Mouse (Mus musculus) limb, embryonic 13.5 days (tissue): ENCODE results near the gene Dpf3. TPM values are rescaled to one million over a fixed set of nuclear protein-coding genes. Genes with fewer than 3 reads are reported as not detected.

Experiments used
- ATAC-seq: fragments of 200-750 bp; cut with Nextera tagmentation; 2 replicates; pipeline ENCODE4 v1.8.0; 2017; ENCODE audit warnings: low read depth, moderate number of reproducible peaks, moderate TSS enrichment; ENCODE audit not compliant: low FRiP score
- H3K27ac ChIP-seq: fragments of 300-500 bp; sonication (generic); 2 replicates; pipeline ENCODE4 v1.5.1; 2015; ENCODE audit warnings: inconsistent platforms, mild to moderate bottlenecking, moderate library complexity
- H3K27me3 ChIP-seq: fragments of 300-500 bp; sonication (generic); 2 replicates; pipeline ENCODE4 v1.6.1; 2015; ENCODE audit warnings: mild to moderate bottlenecking, inconsistent platforms
- H3K36me3 ChIP-seq: fragments of 300-500 bp; sonication (generic); 2 replicates; pipeline ENCODE4 v1.6.1; 2015; ENCODE audit warnings: inconsistent platforms, mild to moderate bottlenecking, moderate library complexity
- H3K4me1 ChIP-seq: fragments of 300-500 bp; sonication (generic); 2 replicates; pipeline ENCODE4 v1.6.1; 2015; ENCODE audit warnings: inconsistent platforms
- H3K4me2 ChIP-seq: fragments of 300-500 bp; sonication (generic); replicated peaks from 2 replicates; pipeline ENCODE4 v1.6.1; 2015; ENCODE audit warnings: inconsistent platforms, mild to moderate bottlenecking, moderate library complexity
- H3K4me3 ChIP-seq: fragments of 300-500 bp; sonication (generic); 2 replicates; pipeline ENCODE4 v1.5.1; 2015; ENCODE audit warnings: moderate library complexity, mild to moderate bottlenecking, inconsistent platforms
- H3K9ac ChIP-seq: fragments of 300-500 bp; sonication (generic); 2 replicates; pipeline ENCODE4 v1.6.1; 2015; ENCODE audit warnings: mild to moderate bottlenecking, inconsistent platforms
- H3K9me3 ChIP-seq: fragments of 300-500 bp; sonication (generic); 2 replicates; pipeline ENCODE4 v1.6.1; 2016; ENCODE audit warnings: inconsistent platforms
- WGBS: fragments of 180-500 bp; shearing (Covaris S2); methylation state at CpG from one replicate; pipeline ENCODE4 v1.1.7; 2015; 5-methylcytosine and 5-hydroxymethylcytosine counted together
- polyA plus RNA-seq: library from polyadenylated mRNA; unstranded; fragments of >200 nt; fragmentation: Nextera tagmentation; extraction: Ambion mirVana; gene quantifications from 2 replicates; pipeline ENCODE4 v1.2.1, GENCODE M21; 2015

Gene Dpf3
- polyA plus RNA-seq, 1 experiment from 2014 or later: 6.1 TPM

- Histone ChIP-seq H3K9me3 (no peaks in the 10 kb centered on the region), H3K4me1 (peaks cover 13% of the 10 kb centered on the region), H3K27me3 (peaks cover 9% of the 10 kb centered on the region), H3K27ac (no peak overlapping the region), H3K4me3 (no peak overlapping the region), H3K36me3 (no peaks in the 10 kb centered on the region), H3K4me2 (no peak overlapping the region), H3K9ac (no peak overlapping the region)
- ATAC-seq: no peak
- 67% methylated on average over 8 of the region's 8 CpGs for WGBS
Measured at GRCm38 (mm10) chr12:83451850-83452249, 35.7 kb downstream of the Dpf3 start.

- Histone ChIP-seq H3K36me3 (no peaks in the 10 kb centered on the region), H3K9ac (no peak overlapping the region), H3K27me3 (peaks cover 9% of the 10 kb centered on the region), H3K4me1 (peaks cover 13% of the 10 kb centered on the region), H3K27ac (no peak overlapping the region), H3K9me3 (no peaks in the 10 kb centered on the region), H3K4me3 (no peak overlapping the region), H3K4me2 (no peak overlapping the region)
- no peak for ATAC-seq
- WGBS: 82% methylated on average over 1 of the region's 1 CpGs
Measured at GRCm38 (mm10) chr12:83450471-83450870, 37.0 kb downstream of the Dpf3 start.

- H3K27ac ChIP-seq: 0 out of 2 replicates have a peak overlapping the region, but pooled peaks have one; percentile 33
- H3K4me3 ChIP-seq: no peak overlapping the region
- peak overlapping the region; percentile 37 for H3K4me2 ChIP-seq
- no peaks in the 10 kb centered on the region for H3K36me3 ChIP-seq
- H3K9me3 ChIP-seq: no peaks in the 10 kb centered on the region
- ATAC-seq: peak; percentile 61
- H3K27me3 ChIP-seq: peaks cover 9% of the 10 kb centered on the region
- H3K9ac ChIP-seq: no peak overlapping the region; the same call in 1 of the 2 replicates
- H3K4me1 ChIP-seq: peaks cover 13% of the 10 kb centered on the region
- WGBS: 13% methylated on average over 7 of the region's 7 CpGs
Measured at GRCm38 (mm10) chr12:83449202-83449601, 38.3 kb downstream of the Dpf3 start.

GRCm38 (mm10) chr12:83445587-83445986 lies 41.9 kb downstream of the Dpf3 start:
- WGBS: 68% methylated on average over 6 of the region's 6 CpGs
- ATAC-seq: no peak
- Histone ChIP-seq H3K4me2 (no peak overlapping the region), H3K9ac (no peak overlapping the region), H3K27ac (no peak overlapping the region), H3K4me3 (no peak overlapping the region), H3K9me3 (no peaks in the 10 kb centered on the region), H3K36me3 (no peaks in the 10 kb centered on the region), H3K4me1 (peaks cover 13% of the 10 kb centered on the region), H3K27me3 (peaks cover 9% of the 10 kb centered on the region; the same call in 1 of the 2 replicates)

GRCm38 (mm10) chr12:83444448-83444847 lies 43.1 kb downstream of the Dpf3 start:
- Histone ChIP-seq H3K4me2 (no peak overlapping the region), H3K4me1 (peaks cover 10% of the 10 kb centered on the region), H3K36me3 (no peaks in the 10 kb centered on the region), H3K9me3 (no peaks in the 10 kb centered on the region), H3K27ac (no peak overlapping the region), H3K4me3 (no peak overlapping the region), H3K27me3 (peaks cover 9% of the 10 kb centered on the region; the same call in 1 of the 2 replicates), H3K9ac (no peak overlapping the region)
- 87% methylated on average over 2 of the region's 2 CpGs for WGBS
- ATAC-seq: no peak

GRCm38 (mm10) chr12:83438002-83438401 lies 49.5 kb downstream of the Dpf3 start:
- Histone ChIP-seq H3K27ac (no peak overlapping the region), H3K4me2 (no peak overlapping the region), H3K4me1 (peaks cover 14% of the 10 kb centered on the region), H3K36me3 (no peaks in the 10 kb centered on the region), H3K4me3 (no peak overlapping the region), H3K27me3 (no peaks in the 10 kb centered on the region), H3K9ac (no peak overlapping the region), H3K9me3 (no peaks in the 10 kb centered on the region)
- no peak for ATAC-seq
- WGBS: 88% methylated on average over 2 of the region's 2 CpGs

- Histone ChIP-seq H3K27me3 (no peaks in the 10 kb centered on the region), H3K4me3 (no peak overlapping the region), H3K27ac (no peak overlapping the region), H3K9ac (no peak overlapping the region), H3K36me3 (no peaks in the 10 kb centered on the region), H3K9me3 (no peaks in the 10 kb centered on the region), H3K4me2 (no peak overlapping the region), H3K4me1 (peaks cover 14% of the 10 kb centered on the region)
- ATAC-seq: no peak
- 26% methylated on average over 10 of the region's 10 CpGs for WGBS
Measured at GRCm38 (mm10) chr12:83433987-83434698, 53.4 kb downstream of the Dpf3 start.

- H3K4me2 ChIP-seq: no peak overlapping the region
- no peak overlapping the region for H3K27ac ChIP-seq
- H3K36me3 ChIP-seq: no peaks in the 10 kb centered on the region
- H3K4me1 ChIP-seq: peaks cover 18% of the 10 kb centered on the region
- WGBS: 94% methylated on average over 4 of the region's 4 CpGs
- no peak for ATAC-seq
- H3K9ac ChIP-seq: no peak overlapping the region
- H3K27me3 ChIP-seq: no peaks in the 10 kb centered on the region
- no peaks in the 10 kb centered on the region for H3K9me3 ChIP-seq
- H3K4me3 ChIP-seq: no peak overlapping the region
Measured at GRCm38 (mm10) chr12:83433436-83433835, 54.1 kb downstream of the Dpf3 start.

GRCm38 (mm10) chr12:83430207-83430606 lies 57.3 kb downstream of the Dpf3 start:
- peaks cover 34% of the 10 kb centered on the region for H3K4me1 ChIP-seq
- no peak overlapping the region for H3K4me3 ChIP-seq
- H3K27ac ChIP-seq: no peak overlapping the region
- 97% methylated on average over 5 of the region's 5 CpGs for WGBS
- no peaks in the 10 kb centered on the region for H3K9me3 ChIP-seq
- H3K27me3 ChIP-seq: peaks cover 8% of the 10 kb centered on the region; the same call in 1 of the 2 replicates
- ATAC-seq: no peak
- no peaks in the 10 kb centered on the region for H3K36me3 ChIP-seq
- no peak overlapping the region for H3K4me2 ChIP-seq
- no peak overlapping the region for H3K9ac ChIP-seq

- H3K4me2 ChIP-seq: peak overlapping the region; percentile 35; the same call in 1 of the 2 replicates
- ATAC-seq: no peak
- H3K27ac ChIP-seq: no peak overlapping the region
- H3K36me3 ChIP-seq: no peaks in the 10 kb centered on the region
- H3K27me3 ChIP-seq: peaks cover 8% of the 10 kb centered on the region; the same call in 1 of the 2 replicates
- H3K4me1 ChIP-seq: peaks cover 35% of the 10 kb centered on the region
- no peak overlapping the region for H3K9ac ChIP-seq
- no peaks in the 10 kb centered on the region for H3K9me3 ChIP-seq
- H3K4me3 ChIP-seq: no peak overlapping the region
- WGBS: 17% methylated on average over 9 of the region's 9 CpGs
Measured at GRCm38 (mm10) chr12:83428016-83428415, 59.5 kb downstream of the Dpf3 start.

GRCm38 (mm10) chr12:83427601-83428000 lies 59.9 kb downstream of the Dpf3 start:
- 7% methylated on average over 4 of the region's 4 CpGs for WGBS
- ATAC-seq: no peak
- Histone ChIP-seq H3K4me2 (no peak overlapping the region), H3K27me3 (peaks cover 8% of the 10 kb centered on the region; the same call in 1 of the 2 replicates), H3K9me3 (no peaks in the 10 kb centered on the region), H3K36me3 (no peaks in the 10 kb centered on the region), H3K4me1 (peaks cover 35% of the 10 kb centered on the region), H3K4me3 (no peak overlapping the region), H3K9ac (no peak overlapping the region), H3K27ac (no peak overlapping the region)

- Histone ChIP-seq H3K27me3 (peaks cover 8% of the 10 kb centered on the region; the same call in 1 of the 2 replicates), H3K4me2 (no peak overlapping the region), H3K36me3 (no peaks in the 10 kb centered on the region), H3K9ac (no peak overlapping the region), H3K27ac (no peak overlapping the region), H3K9me3 (no peaks in the 10 kb centered on the region), H3K4me1 (peaks cover 35% of the 10 kb centered on the region), H3K4me3 (no peak overlapping the region)
- 35% methylated on average over 5 of the region's 5 CpGs for WGBS
- ATAC-seq: no peak
Measured at GRCm38 (mm10) chr12:83426326-83426725, 61.2 kb downstream of the Dpf3 start.

GRCm38 (mm10) chr12:83425736-83426135 lies 61.8 kb downstream of the Dpf3 start:
- Histone ChIP-seq H3K9me3 (no peaks in the 10 kb centered on the region), H3K4me2 (no peak overlapping the region), H3K36me3 (no peaks in the 10 kb centered on the region), H3K9ac (no peak overlapping the region), H3K27ac (no peak overlapping the region), H3K27me3 (peaks cover 8% of the 10 kb centered on the region; the same call in 1 of the 2 replicates), H3K4me1 (peaks cover 35% of the 10 kb centered on the region), H3K4me3 (no peak overlapping the region)
- WGBS: 78% methylated on average over 7 of the region's 7 CpGs
- ATAC-seq: no peak
